Mouse (Mus musculus) midbrain, embryonic 16.5 days (tissue): ENCODE measurements at regions not wholly inside any gene's neighbourhood (a gene's known extent, or its start where the extent isn't known, plus 50 kb on each side); places are given as distances from the start of the nearest gene placed in this dataset.
A peak's percentile ranks its signal among the peaks of the same experiment; 100 is the strongest.
"Not testable (repeated sequence)": the region's sequence is repeated elsewhere in the genome, so short reads cannot be mapped to it uniquely, and the experiment has no call there.

ENCODE experiments used
- ATAC-seq: fragments of 200-750 bp; cut with Nextera tagmentation; 2 replicates; pipeline ENCODE4 v1.8.0; 2017; ENCODE audit warnings: moderate TSS enrichment
- H3K27ac ChIP-seq: fragments of 300-500 bp; sonication (generic); 2 replicates; pipeline ENCODE4 v1.5.1; 2014; ENCODE audit warnings: mild to moderate bottlenecking, low read length, mixed read lengths
- H3K27me3 ChIP-seq: fragments of 300-500 bp; sonication (generic); 2 replicates; pipeline ENCODE4 v1.6.1; 2014; ENCODE audit warnings: low read depth, low read length, mixed read lengths; ENCODE audit not compliant: control insufficient read depth, insufficient read depth
- H3K36me3 ChIP-seq: fragments of 300-500 bp; sonication (generic); 2 replicates; pipeline ENCODE4 v1.6.1; 2014; ENCODE audit warnings: mild to moderate bottlenecking, low read length, moderate library complexity, mixed read lengths; ENCODE audit not compliant: control insufficient read depth, insufficient read depth
- H3K4me1 ChIP-seq: fragments of 300-500 bp; sonication (generic); 2 replicates; pipeline ENCODE4 v1.6.1; 2014; ENCODE audit warnings: mild to moderate bottlenecking, low read length, mixed read lengths; ENCODE audit not compliant: control insufficient read depth, insufficient read depth
- H3K4me2 ChIP-seq: fragments of 300-500 bp; sonication (generic); 2 replicates; pipeline ENCODE4 v1.6.1; 2014; ENCODE audit warnings: mild to moderate bottlenecking, low read length, mixed read lengths
- H3K4me3 ChIP-seq: fragments of 300-500 bp; sonication (generic); 2 replicates; pipeline ENCODE4 v1.5.1; 2014; ENCODE audit warnings: low read depth, mild to moderate bottlenecking, low read length, moderate library complexity, mixed read lengths
- H3K9ac ChIP-seq: fragments of 300-500 bp; sonication (generic); 2 replicates; pipeline ENCODE4 v1.6.1; 2014; ENCODE audit warnings: low read depth, low read length, mixed read lengths
- H3K9me3 ChIP-seq: fragments of 300-500 bp; sonication (generic); replicated peaks from 2 replicates; pipeline ENCODE4 v1.6.1; 2014; ENCODE audit warnings: mild to moderate bottlenecking, low read length, mixed read lengths; ENCODE audit not compliant: control insufficient read depth, poor library complexity, severe bottlenecking
- WGBS: fragments of 180-500 bp; shearing (Covaris S2); extraction: QIAGEN DNeasy Blood & Tissue Kit; methylation state at CpG from one replicate; pipeline ENCODE4 v1.1.7; 2014; 5-methylcytosine and 5-hydroxymethylcytosine counted together

- no peak overlapping the region for H3K27ac ChIP-seq
- WGBS = 65% methylated on average over 2 of the region's 2 CpGs
- no peaks in the 10 kb centered on the region for H3K9me3 ChIP-seq
- H3K4me2 ChIP-seq = no peak overlapping the region
- H3K4me3 ChIP-seq = no peak overlapping the region
- H3K4me1 ChIP-seq = no peaks in the 10 kb centered on the region
- H3K27me3 ChIP-seq = no peaks in the 10 kb centered on the region
- H3K9ac ChIP-seq = no peak overlapping the region
- ATAC-seq = no peak
- no peaks in the 10 kb centered on the region for H3K36me3 ChIP-seq
Observed at GRCm38 (mm10) chr10:111642683-111643082, 136.6 kb downstream of the Phlda1 start.

- WGBS = 65% methylated on average over 2 of the region's 2 CpGs
Observed at GRCm38 (mm10) chr10:111653773-111654172, 147.7 kb downstream of the Phlda1 start.

GRCm38 (mm10) chr10:111654364-111655226, 148.5 kb downstream of the Phlda1 start:
- Histone ChIP-seq H3K27ac (no peak overlapping the region), H3K4me1 (peaks cover 12% of the 10 kb centered on the region; the same call in 1 of the 2 replicates), H3K4me3 (no peak overlapping the region), H3K4me2 (no peak overlapping the region), H3K9me3 (no peaks in the 10 kb centered on the region), H3K36me3 (no peaks in the 10 kb centered on the region), H3K27me3 (peaks cover 3% of the 10 kb centered on the region), H3K9ac (no peak overlapping the region)
- no peak for ATAC-seq
- 50% methylated on average over 22 of the region's 22 CpGs for WGBS

More at GRCm38 (mm10) chr10:111653773-111654172, 147.7 kb downstream of the Phlda1 start:
- not testable (repeated sequence) for H3K4me3 ChIP-seq, H3K4me1 ChIP-seq, H3K9ac ChIP-seq, H3K4me2 ChIP-seq, ATAC-seq, H3K27me3 ChIP-seq, H3K27ac ChIP-seq, H3K36me3 ChIP-seq, H3K9me3 ChIP-seq

- Histone ChIP-seq H3K9me3 (no peaks in the 10 kb centered on the region), H3K27ac (peak overlapping the region; percentile 32; the same call in 1 of the 2 replicates), H3K9ac (peak overlapping the region; percentile 15; the same call in 1 of the 2 replicates), H3K27me3 (peaks cover 3% of the 10 kb centered on the region), H3K36me3 (no peaks in the 10 kb centered on the region), H3K4me1 (peaks cover 13% of the 10 kb centered on the region; the same call in 1 of the 2 replicates), H3K4me3 (peak overlapping the region; percentile 12), H3K4me2 (peak overlapping the region; percentile 46)
- 11% methylated on average over 9 of the region's 9 CpGs for WGBS
- ATAC-seq = no peak; the same call in 1 of the 2 replicates
Observed at GRCm38 (mm10) chr10:111658828-111659227, 152.7 kb downstream of the Phlda1 start.

DNA sequence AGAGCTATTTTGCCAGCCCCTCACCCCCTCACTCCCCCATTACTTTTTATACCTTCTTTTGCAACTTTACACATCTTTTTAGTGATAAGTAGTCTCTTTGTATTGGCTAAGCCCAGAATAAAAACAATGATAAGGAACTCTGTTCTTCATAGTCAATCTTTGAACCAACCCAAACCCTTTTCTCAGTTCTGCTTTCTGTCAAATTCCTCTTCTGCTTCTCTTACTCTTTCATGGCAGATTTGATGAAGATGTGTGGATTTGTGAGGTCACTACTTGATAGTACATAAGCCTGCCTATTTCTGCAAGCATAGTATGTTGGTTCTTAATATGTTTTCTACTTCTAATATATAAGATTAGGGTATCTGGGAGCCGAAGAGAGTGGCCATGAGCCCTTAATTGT, 156.6 kb downstream of the Phlda1 start:
- no peaks in the 10 kb centered on the region for H3K36me3 ChIP-seq
- no peak for ATAC-seq
- H3K27me3 ChIP-seq = no peaks in the 10 kb centered on the region; the same call in none of the 2 replicates
- H3K9me3 ChIP-seq = no peaks in the 10 kb centered on the region
- peaks cover 13% of the 10 kb centered on the region; the same call in 1 of the 2 replicates for H3K4me1 ChIP-seq
- no peak overlapping the region for H3K4me3 ChIP-seq
- no peak overlapping the region for H3K4me2 ChIP-seq
- 83% methylated on average over 1 of the region's 1 CpGs for WGBS
- H3K27ac ChIP-seq = no peak overlapping the region
- H3K9ac ChIP-seq = no peak overlapping the region

DNA sequence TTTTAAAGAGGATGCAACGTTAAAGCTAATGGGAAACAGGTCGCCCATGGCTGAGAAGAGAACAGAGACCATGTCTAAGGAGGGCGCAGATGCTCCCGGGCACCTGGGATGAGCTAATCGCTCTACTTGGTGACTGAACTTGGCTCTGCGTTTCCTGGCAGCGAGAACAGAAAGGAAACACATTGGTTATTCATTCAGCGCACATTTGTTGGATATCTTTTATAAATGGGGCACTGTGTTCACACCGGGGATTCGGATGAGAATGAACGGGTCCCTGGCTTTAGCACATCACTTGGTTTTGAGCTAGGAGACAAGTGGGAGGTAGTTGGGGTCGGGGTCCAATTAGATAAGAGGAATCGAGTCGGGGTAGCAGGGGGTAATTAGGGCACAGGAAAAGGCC, 159.7 kb downstream of the Phlda1 start:
- no peaks in the 10 kb centered on the region for H3K4me1 ChIP-seq
- H3K4me3 ChIP-seq = no peak overlapping the region
- H3K36me3 ChIP-seq = no peaks in the 10 kb centered on the region
- H3K9me3 ChIP-seq = no peaks in the 10 kb centered on the region
- H3K27me3 ChIP-seq = no peaks in the 10 kb centered on the region; the same call in none of the 2 replicates
- 66% methylated on average over 14 of the region's 14 CpGs for WGBS
- no peak overlapping the region for H3K4me2 ChIP-seq
- H3K27ac ChIP-seq = no peak overlapping the region
- no peak for ATAC-seq
- no peak overlapping the region for H3K9ac ChIP-seq

DNA sequence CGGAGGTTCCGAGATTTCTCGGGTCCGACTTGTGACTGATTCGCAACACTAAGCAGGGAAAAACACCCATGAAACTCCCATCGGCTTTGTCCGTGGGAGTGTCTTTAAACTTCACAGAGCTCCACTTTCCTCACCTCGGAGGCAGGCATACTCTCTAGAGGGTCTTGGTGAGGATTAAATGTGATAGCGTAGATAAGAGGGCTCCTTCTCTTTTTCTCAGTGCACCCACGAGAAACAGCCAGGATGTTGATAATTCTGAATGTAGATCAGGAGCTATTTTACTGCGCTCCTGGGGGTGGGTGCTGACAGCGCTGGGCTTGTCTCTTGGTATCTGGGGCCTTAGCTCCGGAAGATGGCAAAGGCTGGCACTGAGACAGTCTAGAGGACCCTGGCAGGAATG, 160.9 kb downstream of the Phlda1 start:
- Histone ChIP-seq H3K9ac (no peak overlapping the region), H3K27me3 (no peaks in the 10 kb centered on the region; the same call in 1 of the 2 replicates)
- 88% methylated on average over 13 of the region's 13 CpGs for WGBS

GRCm38 (mm10) chr10:111668639-111669038, 162.6 kb downstream of the Phlda1 start:
- WGBS = 100% methylated on average over 1 of the region's 1 CpGs
- H3K27me3 ChIP-seq = no peaks in the 10 kb centered on the region

More for the DNA sequence above, 160.9 kb downstream of the Phlda1 start:
- Histone ChIP-seq H3K36me3 (no peaks in the 10 kb centered on the region), H3K9me3 (no peaks in the 10 kb centered on the region), H3K4me1 (no peaks in the 10 kb centered on the region), H3K4me3 (no peak overlapping the region), H3K4me2 (no peak overlapping the region), H3K27ac (no peak overlapping the region)
- no peak for ATAC-seq

DNA sequence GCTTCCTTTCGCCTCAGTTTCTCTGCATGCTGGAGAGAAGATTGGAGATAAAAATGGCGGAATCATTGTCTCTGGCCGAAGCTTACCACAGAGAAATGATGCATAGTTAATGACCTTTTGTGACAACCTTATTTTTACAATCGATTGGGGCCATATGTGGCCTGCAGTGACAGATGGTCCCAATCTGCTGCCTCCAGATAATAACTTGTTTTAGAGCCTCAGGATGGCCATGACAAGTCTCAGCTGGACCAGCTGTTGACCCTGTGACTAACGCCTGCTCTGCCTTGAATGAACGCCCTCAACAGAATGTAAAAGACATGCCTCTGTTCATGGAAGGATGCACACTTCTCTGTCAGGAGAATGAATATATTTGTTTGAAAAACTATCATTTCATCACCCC, 163.6 kb downstream of the Phlda1 start:
- Histone ChIP-seq H3K9me3 (no peaks in the 10 kb centered on the region), H3K27ac (no peak overlapping the region), H3K4me1 (no peaks in the 10 kb centered on the region), H3K36me3 (no peaks in the 10 kb centered on the region), H3K9ac (no peak overlapping the region), H3K27me3 (no peaks in the 10 kb centered on the region), H3K4me2 (no peak overlapping the region), H3K4me3 (no peak overlapping the region)
- WGBS = 51% methylated on average over 6 of the region's 6 CpGs
- ATAC-seq = no peak

More at GRCm38 (mm10) chr10:111668639-111669038, 162.6 kb downstream of the Phlda1 start:
- Histone ChIP-seq H3K36me3 (no peaks in the 10 kb centered on the region), H3K4me2 (no peak overlapping the region), H3K9ac (no peak overlapping the region), H3K27ac (no peak overlapping the region), H3K9me3 (no peaks in the 10 kb centered on the region), H3K4me3 (no peak overlapping the region), H3K4me1 (no peaks in the 10 kb centered on the region)
- ATAC-seq = no peak
